Mouse (Mus musculus) bone marrow macrophage, adult 2 months (primary cell): ENCODE results near the gene Dna2. TPM values are rescaled to one million over a fixed set of nuclear protein-coding genes. Genes with fewer than 3 reads are reported as not detected.
A peak's percentile ranks its signal among the peaks of the same experiment; 100 is the strongest.

Source experiments
- H3K27ac ChIP-seq: 2 replicates; pipeline ENCODE4 v1.5.1; 2012; ENCODE audit warnings: low read depth, low read length; ENCODE audit not compliant: insufficient read depth
- H3K4me1 ChIP-seq: 2 replicates; pipeline ENCODE4 v1.6.1; 2012; ENCODE audit warnings: low read length; ENCODE audit not compliant: control insufficient read depth, insufficient read depth
- H3K4me3 ChIP-seq: 2 replicates; pipeline ENCODE4 v1.5.1; 2012; ENCODE audit warnings: mild to moderate bottlenecking, low read length, moderate library complexity; ENCODE audit not compliant: insufficient read depth
- CTCF ChIP-seq: IDR thresholded peaks from 2 replicates; pipeline ENCODE4 v1.5.1; 2012; ENCODE audit warnings: low read depth, mild to moderate bottlenecking, low read length, moderate library complexity
- POLR2A ChIP-seq: IDR thresholded peaks from 2 replicates; pipeline ENCODE4 v1.6.1; 2012; ENCODE audit warnings: mild to moderate bottlenecking, low read depth, low read length, borderline replicate concordance
- polyA plus RNA-seq: library from polyadenylated mRNA; stranded (reverse); fragments of >200 nt; gene quantifications from 2 replicates; pipeline ENCODE4 v1.2.4, GENCODE M21; 2012; ENCODE audit not compliant: missing spikeins, insufficient read depth, insufficient read length

Gene Dna2
- polyA plus RNA-seq, 1 experiment: 17.3 TPM

GRCm38 (mm10) chr10:62919925-62920765 is 26.7 kb upstream of the Dna2 start, which contains the start of gene Slc25a16:
Gene Slc25a16 (plus strand): TSS chr10:62920633.
- H3K4me3 ChIP-seq: peak within 1 kb of the TSS; percentile 92
- TF ChIP-seq CTCF (no peak), POLR2A (no peak)
- peak within 1 kb of the TSS; percentile 42 for H3K27ac ChIP-seq
- peaks cover 10% of the 10 kb centered on the region; the same call in 1 of the 2 replicates for H3K4me1 ChIP-seq

GRCm38 (mm10) chr10:62920766-62921156 is 26.1 kb upstream of the Dna2 start:
- TF ChIP-seq CTCF (no peak), POLR2A (no peak)
- peaks cover 10% of the 10 kb centered on the region; the same call in 1 of the 2 replicates for H3K4me1 ChIP-seq
- no peak overlapping the region for H3K27ac ChIP-seq
- H3K4me3 ChIP-seq: peak overlapping the region; percentile 92

GRCm38 (mm10) chr10:62924096-62924635 is 22.7 kb upstream of the Dna2 start:
- Histone ChIP-seq H3K27ac (no peak overlapping the region), H3K4me3 (no peak overlapping the region), H3K4me1 (peaks cover 10% of the 10 kb centered on the region; the same call in 1 of the 2 replicates)
- TF ChIP-seq CTCF (no peak), POLR2A (no peak)

- no peaks in the 10 kb centered on the region for H3K4me1 ChIP-seq
- TF ChIP-seq CTCF (no peak), POLR2A (no peak)
- H3K27ac ChIP-seq: no peak overlapping the region
- H3K4me3 ChIP-seq: no peak overlapping the region
These were observed 14.4 kb upstream of the Dna2 start for GRCm38 (mm10) chr10:62932381-62932780.

- TF ChIP-seq POLR2A (no peak), CTCF (no peak)
- no peak overlapping the region for H3K4me3 ChIP-seq
- peaks cover 20% of the 10 kb centered on the region for H3K4me1 ChIP-seq
- H3K27ac ChIP-seq: peak overlapping the region; percentile 69
These were observed 1.7 kb upstream of the Dna2 start for GRCm38 (mm10) chr10:62944975-62945580.

GRCm38 (mm10) chr10:62948551-62948950 is 1.7 kb downstream of the Dna2 start:
- Histone ChIP-seq H3K4me1 (peaks cover 20% of the 10 kb centered on the region), H3K4me3 (no peak overlapping the region), H3K27ac (peak overlapping the region; percentile 27)
- no peak for TF ChIP-seq POLR2A
- TF ChIP-seq CTCF: no peak

- Histone ChIP-seq H3K27ac (no peak overlapping the region), H3K4me1 (no peaks in the 10 kb centered on the region), H3K4me3 (no peak overlapping the region)
- TF ChIP-seq POLR2A: no peak
- TF ChIP-seq CTCF: no peak
These were observed 17.1 kb downstream of the Dna2 start for GRCm38 (mm10) chr10:62963956-62964355.

GRCm38 (mm10) chr10:62965796-62966195 is 19.0 kb downstream of the Dna2 start:
- no peak overlapping the region for H3K4me3 ChIP-seq

GRCm38 (mm10) chr10:62966291-62966690 is 19.5 kb downstream of the Dna2 start:
- TF ChIP-seq CTCF (no peak), POLR2A (no peak)
- H3K27ac ChIP-seq: no peak overlapping the region
- no peaks in the 10 kb centered on the region for H3K4me1 ChIP-seq
- no peak overlapping the region for H3K4me3 ChIP-seq

More at GRCm38 (mm10) chr10:62965796-62966195, 19.0 kb downstream of the Dna2 start:
- Histone ChIP-seq H3K27ac (no peak overlapping the region), H3K4me1 (no peaks in the 10 kb centered on the region)
- no peak for TF ChIP-seq POLR2A
- no peak for TF ChIP-seq CTCF

GRCm38 (mm10) chr10:62971821-62972220 is 25.0 kb downstream of the Dna2 start:
- no peak overlapping the region for H3K4me3 ChIP-seq
- no peak overlapping the region for H3K27ac ChIP-seq
- no peaks in the 10 kb centered on the region for H3K4me1 ChIP-seq
- TF ChIP-seq POLR2A (no peak), CTCF (no peak)
